Mouse (Mus musculus): ENCODE measurements around the gene Galnt9.

DNA sequence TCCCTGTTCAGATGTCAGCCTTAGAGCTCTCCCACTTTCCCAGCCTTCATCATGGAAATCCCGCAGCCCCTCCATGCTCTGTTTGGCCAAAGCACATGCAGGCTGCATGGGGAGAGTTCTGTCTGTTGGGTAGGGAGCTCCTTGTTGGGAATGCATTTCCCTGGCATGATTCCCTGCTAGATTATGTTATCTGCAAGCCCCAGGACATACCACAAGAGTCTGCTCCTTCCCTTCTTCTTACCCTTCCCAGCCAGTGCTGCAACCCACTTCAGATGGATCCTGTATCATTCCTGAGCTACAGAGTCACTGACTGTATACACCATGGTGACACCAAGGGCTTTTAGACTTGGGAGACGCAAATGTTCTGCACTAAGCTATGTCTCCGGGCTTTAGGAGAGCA is 65.3 kb downstream of the Galnt9 start:
- TF ChIP-seq POLR2AphosphoS2 (IDR thresholded peaks at IDR 0.05; ENCODE audit: insufficient read length, low read depth) (no peak), POLR2A (IDR thresholded peaks at IDR 0.05; ENCODE audit: insufficient read length, low read depth) (no peak), MAX (IDR thresholded peaks at IDR 0.05; ENCODE audit: low read depth) (no peak), SRF (IDR thresholded peaks at IDR 0.05; ENCODE audit: control insufficient read depth, insufficient read length, low read depth) (no peak), REST (IDR thresholded peaks at IDR 0.05; ENCODE audit: insufficient read depth, insufficient read length) (no peak), E2F4 (IDR thresholded peaks at IDR 0.05; ENCODE audit: insufficient read depth) (no peak)

Measured in myocyte (in vitro differentiated cells).